Mouse (Mus musculus): ENCODE data around the gene Rarres2.

DNA sequence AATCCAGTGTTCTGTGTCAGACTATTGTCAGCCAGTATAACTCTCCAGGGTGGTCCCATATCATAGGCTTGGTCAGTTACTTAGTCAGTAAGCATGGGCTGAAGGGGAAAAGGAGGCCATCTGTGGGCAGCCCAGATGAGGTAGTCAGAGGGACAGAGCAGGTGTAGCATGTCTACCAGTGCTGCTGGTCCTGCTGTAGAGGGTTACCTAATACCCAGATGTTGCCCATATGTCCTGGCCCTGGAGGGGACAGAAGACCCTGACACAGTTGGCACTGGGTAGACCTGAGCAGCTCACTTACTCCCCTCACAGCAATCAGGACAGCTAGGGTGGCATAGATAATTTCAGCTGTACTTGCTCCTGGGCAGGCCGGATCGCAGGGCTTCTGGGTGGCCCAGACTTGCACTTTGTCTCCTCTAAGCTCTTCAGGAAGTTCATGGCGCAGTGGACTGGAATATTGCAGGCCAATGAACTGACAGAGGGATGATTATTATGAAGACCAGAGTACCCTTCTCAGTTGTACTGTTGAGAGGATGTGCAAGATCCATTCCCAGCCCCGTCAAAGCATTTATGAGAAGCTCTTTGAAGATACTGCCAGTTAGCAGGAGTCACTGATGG is 6.8 kb downstream of the Rarres2 start:
- TF ChIP-seq CTCF (IDR thresholded peaks at IDR 0.05; ENCODE audit: extremely low read depth, insufficient read depth, insufficient read length, insufficient replicate concordance), result no peak
- TF ChIP-seq POLR2A (IDR thresholded peaks at IDR 0.05; ENCODE audit: low read depth, low read length), result no peak
